Mouse (Mus musculus) limb, embryonic 14.5 days (tissue): Measurements from ENCODE around the gene Pth. TPM values are rescaled to one million over a fixed set of nuclear protein-coding genes. Genes with fewer than 3 reads are reported as not detected.
A peak's percentile ranks its signal among the peaks of the same experiment; 100 is the strongest.

ENCODE experiments used
- ATAC-seq: fragments of 200-750 bp; cut with Nextera tagmentation; 2 replicates; pipeline ENCODE4 v1.8.0; 2017; ENCODE audit warnings: low read depth, moderate number of reproducible peaks, moderate TSS enrichment; ENCODE audit not compliant: low FRiP score
- DNase-seq: peaks from one replicate; pipeline ENCODE4 v3.0.0-alpha.2; 2015; ENCODE audit warnings: low spot score
- H3K27ac ChIP-seq: fragments of 300-500 bp; sonication (generic); replicated peaks from 2 replicates; pipeline ENCODE4 v1.5.1; 2014; ENCODE audit warnings: low read depth, mild to moderate bottlenecking, low read length, moderate library complexity, mixed read lengths
- H3K27me3 ChIP-seq: fragments of 300-500 bp; sonication (generic); 2 replicates; pipeline ENCODE4 v1.6.1; 2014; ENCODE audit warnings: low read length, mixed read lengths; ENCODE audit not compliant: control insufficient read depth, insufficient read depth
- H3K36me3 ChIP-seq: fragments of 300-500 bp; sonication (generic); 2 replicates; pipeline ENCODE4 v1.6.1; 2014; ENCODE audit warnings: mild to moderate bottlenecking, low read length, moderate library complexity, mixed read lengths; ENCODE audit not compliant: control insufficient read depth, insufficient read depth
- H3K4me1 ChIP-seq: fragments of 300-500 bp; sonication (generic); 2 replicates; pipeline ENCODE4 v1.6.1; 2014; ENCODE audit warnings: antibody characterized with exemption, low read length, mixed read lengths; ENCODE audit not compliant: control insufficient read depth, insufficient read depth
- H3K4me2 ChIP-seq: fragments of 300-500 bp; sonication (generic); replicated peaks from 2 replicates; pipeline ENCODE4 v1.6.1; 2014; ENCODE audit warnings: low read depth, mild to moderate bottlenecking, low read length, moderate library complexity; ENCODE audit not compliant: severe bottlenecking
- H3K4me3 ChIP-seq: fragments of 300-500 bp; sonication (generic); replicated peaks from 2 replicates; pipeline ENCODE4 v1.5.1; 2014; ENCODE audit warnings: low read length
- H3K9ac ChIP-seq: fragments of 300-500 bp; sonication (generic); 2 replicates; pipeline ENCODE4 v1.6.1; 2014; ENCODE audit warnings: mild to moderate bottlenecking, low read depth, low read length, moderate library complexity; ENCODE audit not compliant: severe bottlenecking
- H3K9me3 ChIP-seq: fragments of 300-500 bp; sonication (generic); 2 replicates; pipeline ENCODE4 v1.6.1; 2016; ENCODE audit warnings: low read length; ENCODE audit not compliant: control insufficient read depth
- POLR2A ChIP-seq: fragments of 200-500 bp; IDR thresholded peaks from 2 replicates; pipeline ENCODE4 v1.8.0; 2012; ENCODE audit warnings: inconsistent platforms, mild to moderate bottlenecking, moderate library complexity, borderline replicate concordance; ENCODE audit not compliant: insufficient read depth, insufficient read length; ENCODE audit errors: extremely low read depth
- WGBS: fragments of 180-500 bp; shearing (Covaris S2); extraction: QIAGEN DNeasy Blood & Tissue Kit; methylation state at CpG from one replicate; pipeline ENCODE4 v1.1.7; 2014; 5-methylcytosine and 5-hydroxymethylcytosine counted together
- polyA plus RNA-seq, 2 experiments: library from polyadenylated mRNA; depleted of rRNA in 1 of 2; stranded (reverse) in 1 of 2; unstranded in 1 of 2; fragments of >200 nt; fragmentation: Nextera tagmentation in 1 of 2; extraction: Ambion mirVana in 1 of 2; gene quantifications; 2 replicates each; pipeline versions ENCODE4 v1.2.1 to v1.2.3; 2012 to 2014

Pth gene
- polyA plus RNA-seq, 2 experiments, result not detected

GRCm38 (mm10) chr7:113368746-113369619, 19.4 kb downstream of the Pth start, which contains the start of gene Btbd10:
Gene Btbd10 (minus strand): TSS chr7:113369392.
- Histone ChIP-seq H3K4me1 (0 out of 2 replicates have a peak, but pooled peaks cover 5% of the 10 kb centered on the region), H3K27ac (peak within 1 kb of the TSS; percentile 79), H3K27me3 (no peaks in the 10 kb centered on the region), H3K36me3 (no peaks in the 10 kb centered on the region), H3K4me3 (peak within 1 kb of the TSS; percentile 93), H3K4me2 (peak within 1 kb of the TSS; percentile 73), H3K9me3 (no peaks in the 10 kb centered on the region), H3K9ac (peak within 1 kb of the TSS; percentile 90)
- WGBS, result 2% methylated on average over 51 of the region's 64 CpGs
- peak; percentile 98 for DNase-seq
- TF ChIP-seq POLR2A, result peak; percentile 75; the same call in 1 of the 2 replicates
- ATAC-seq, result peak; percentile 99

GRCm38 (mm10) chr7:113367440-113367839, 20.9 kb downstream of the Pth start:
- H3K9ac ChIP-seq, result no peak overlapping the region
- H3K36me3 ChIP-seq, result no peaks in the 10 kb centered on the region
- 83% methylated on average over 4 of the region's 4 CpGs for WGBS
- no peaks in the 10 kb centered on the region for H3K27me3 ChIP-seq
- DNase-seq, result no peak
- no peak overlapping the region for H3K4me2 ChIP-seq
- H3K9me3 ChIP-seq, result no peaks in the 10 kb centered on the region
- ATAC-seq, result no peak
- no peak overlapping the region for H3K27ac ChIP-seq
- no peak for TF ChIP-seq POLR2A
- H3K4me3 ChIP-seq, result no peak overlapping the region
- H3K4me1 ChIP-seq, result 0 out of 2 replicates have a peak, but pooled peaks cover 5% of the 10 kb centered on the region

GRCm38 (mm10) chr7:113349089-113349488, 39.3 kb downstream of the Pth start:
- DNase-seq (no peak), ATAC-seq (no peak)

GRCm38 (mm10) chr7:113347694-113348093, 40.7 kb downstream of the Pth start:
- no peak overlapping the region for H3K4me2 ChIP-seq
- no peak overlapping the region for H3K27ac ChIP-seq
- WGBS, result 87% methylated on average over 2 of the region's 2 CpGs
- H3K27me3 ChIP-seq, result no peaks in the 10 kb centered on the region
- H3K4me1 ChIP-seq, result no peaks in the 10 kb centered on the region
- TF ChIP-seq POLR2A, result no peak
- no peaks in the 10 kb centered on the region for H3K9me3 ChIP-seq
- DNase-seq (no peak), ATAC-seq (no peak)
- no peaks in the 10 kb centered on the region for H3K36me3 ChIP-seq
- H3K9ac ChIP-seq, result no peak overlapping the region
- no peak overlapping the region for H3K4me3 ChIP-seq

More at GRCm38 (mm10) chr7:113349089-113349488, 39.3 kb downstream of the Pth start:
- Histone ChIP-seq H3K4me3 (no peak overlapping the region), H3K27ac (no peak overlapping the region), H3K36me3 (no peaks in the 10 kb centered on the region), H3K4me2 (no peak overlapping the region), H3K4me1 (no peaks in the 10 kb centered on the region), H3K9ac (no peak overlapping the region), H3K27me3 (no peaks in the 10 kb centered on the region), H3K9me3 (no peaks in the 10 kb centered on the region)
- WGBS, result 90% methylated on average over 1 of the region's 1 CpGs
- TF ChIP-seq POLR2A, result no peak

- no peak for ATAC-seq
- Histone ChIP-seq H3K36me3 (no peaks in the 10 kb centered on the region), H3K4me3 (no peak overlapping the region), H3K4me2 (no peak overlapping the region), H3K9me3 (no peaks in the 10 kb centered on the region), H3K27ac (no peak overlapping the region), H3K27me3 (no peaks in the 10 kb centered on the region), H3K9ac (no peak overlapping the region), H3K4me1 (no peaks in the 10 kb centered on the region)
- no peak for TF ChIP-seq POLR2A
- 47% methylated on average over 4 of the region's 4 CpGs for WGBS
- no peak for DNase-seq
These were observed 41.1 kb downstream of the Pth start for GRCm38 (mm10) chr7:113347271-113347670.

Other genes starting within 250 kb of the Pth start
- gene Arntl, start 181.1 kb downstream of the Pth start, polyA plus RNA-seq (2012; rRNA removed), result 5.7 and 6.8 TPM in 2 replicates
- gene Arntl, start 181.1 kb downstream of the Pth start, polyA plus RNA-seq (2014; fragmentation: Nextera tagmentation; extraction: Ambion mirVana), result 5.6 and 6.7 TPM in 2 replicates
- gene Btbd10, start 19.2 kb downstream of the Pth start, polyA plus RNA-seq (2012; rRNA removed), result 20.7 and 24.9 TPM in 2 replicates
- gene Btbd10, start 19.2 kb downstream of the Pth start, polyA plus RNA-seq (2014; fragmentation: Nextera tagmentation; extraction: Ambion mirVana), result 30.1 and 31.8 TPM in 2 replicates
- gene Far1, start 125.3 kb upstream of the Pth start, polyA plus RNA-seq (2012; rRNA removed), result 58.6 and 61.9 TPM in 2 replicates
- 74.8 and 75.5 TPM in 2 replicates for gene Far1, start 125.3 kb upstream of the Pth start, polyA plus RNA-seq (2014; fragmentation: Nextera tagmentation; extraction: Ambion mirVana)